Mouse (Mus musculus) bone marrow, adult 2 months (tissue): ENCODE measurements around the gene Bmper.

Experiments used
- CTCF ChIP-seq: fragments of 200-500 bp; IDR thresholded peaks from 2 replicates; pipeline ENCODE4 v1.5.1; 2011; ENCODE audit warnings: low read length, control low read depth; ENCODE audit not compliant: control insufficient read depth, insufficient read depth
- POLR2A ChIP-seq: fragments of 200-500 bp; IDR thresholded peaks from 2 replicates; pipeline ENCODE4 v1.6.1; 2011; ENCODE audit warnings: low read depth, mild to moderate bottlenecking, control low read depth, low read length, borderline replicate concordance; ENCODE audit not compliant: control insufficient read depth

GRCm38 (mm10) chr9:23300376-23300775 lies 77.5 kb downstream of the Bmper start:
- TF ChIP-seq CTCF, result no peak
- no peak for TF ChIP-seq POLR2A
